Mouse (Mus musculus): Measurements from ENCODE around the gene Rflnb.

- TF ChIP-seq POLR2A (IDR thresholded peaks at IDR 0.05; ENCODE audit: borderline replicate concordance, insufficient read depth, low read length) (no peak), CTCF (IDR thresholded peaks at IDR 0.05; ENCODE audit: borderline replicate concordance, insufficient read depth, low read depth, low read length) (no peak)
Measured at GRCm38 (mm10) chr11:76033359-76033758, 5.8 kb upstream of the Rflnb start.
